Mouse (Mus musculus) heart, embryonic 11.5 days (tissue): ENCODE results near the gene Cilp2. TPM values are rescaled to one million over a fixed set of nuclear protein-coding genes. Genes with fewer than 3 reads are reported as not detected.
A peak's percentile ranks its signal among the peaks of the same experiment; 100 is the strongest.

Experiments used
- ATAC-seq: fragments of 200-750 bp; cut with Nextera tagmentation; replicated peaks from 2 replicates; pipeline ENCODE4 v1.8.0; 2017; ENCODE audit warnings: moderate library complexity; ENCODE audit not compliant: insufficient number of reproducible peaks, low FRiP score, low TSS enrichment
- H3K27ac ChIP-seq: fragments of 300-500 bp; sonication (generic); 2 replicates; pipeline ENCODE4 v1.5.1; 2014; ENCODE audit warnings: mild to moderate bottlenecking, low read depth, low read length
- H3K27me3 ChIP-seq: fragments of 300-500 bp; sonication (generic); 2 replicates; pipeline ENCODE4 v1.6.1; 2014; ENCODE audit warnings: mild to moderate bottlenecking, low read length, mixed read lengths; ENCODE audit not compliant: control insufficient read depth, insufficient read depth
- H3K36me3 ChIP-seq: fragments of 300-500 bp; sonication (generic); 2 replicates; pipeline ENCODE4 v1.6.1; 2014; ENCODE audit warnings: mild to moderate bottlenecking, low read length, moderate library complexity, mixed read lengths; ENCODE audit not compliant: control insufficient read depth, insufficient read depth
- H3K4me1 ChIP-seq: fragments of 300-500 bp; sonication (generic); 2 replicates; pipeline ENCODE4 v1.6.1; 2014; ENCODE audit warnings: low read length; ENCODE audit not compliant: control insufficient read depth, insufficient read depth
- H3K4me2 ChIP-seq: fragments of 300-500 bp; sonication (generic); 2 replicates; pipeline ENCODE4 v1.6.1; 2014; ENCODE audit warnings: mild to moderate bottlenecking, moderate library complexity
- H3K4me3 ChIP-seq: fragments of 300-500 bp; sonication (generic); 2 replicates; pipeline ENCODE4 v1.5.1; 2014; ENCODE audit warnings: low read depth, low read length
- H3K9ac ChIP-seq: fragments of 300-500 bp; sonication (generic); 2 replicates; pipeline ENCODE4 v1.6.1; 2014; ENCODE audit warnings: mild to moderate bottlenecking, low read depth, low read length, moderate library complexity
- H3K9me3 ChIP-seq: fragments of 300-500 bp; sonication (generic); replicated peaks from 2 replicates; pipeline ENCODE4 v1.6.1; 2016; ENCODE audit warnings: low read length; ENCODE audit not compliant: control insufficient read depth
- WGBS: fragments of 180-500 bp; shearing (Covaris S2); extraction: QIAGEN DNeasy Blood & Tissue Kit; methylation state at CpG from one replicate; pipeline ENCODE4 v1.1.7; 2014; ENCODE audit not compliant: insufficient replicate concordance; 5-methylcytosine and 5-hydroxymethylcytosine counted together
- polyA plus RNA-seq: library from polyadenylated mRNA; unstranded; fragments of >200 nt; fragmentation: Nextera tagmentation; extraction: Ambion mirVana; gene quantifications from 2 replicates; pipeline ENCODE4 v1.2.1, GENCODE M21; 2014

Gene Cilp2
- 0.21 and 0.49 TPM in 2 replicates for polyA plus RNA-seq

DNA sequence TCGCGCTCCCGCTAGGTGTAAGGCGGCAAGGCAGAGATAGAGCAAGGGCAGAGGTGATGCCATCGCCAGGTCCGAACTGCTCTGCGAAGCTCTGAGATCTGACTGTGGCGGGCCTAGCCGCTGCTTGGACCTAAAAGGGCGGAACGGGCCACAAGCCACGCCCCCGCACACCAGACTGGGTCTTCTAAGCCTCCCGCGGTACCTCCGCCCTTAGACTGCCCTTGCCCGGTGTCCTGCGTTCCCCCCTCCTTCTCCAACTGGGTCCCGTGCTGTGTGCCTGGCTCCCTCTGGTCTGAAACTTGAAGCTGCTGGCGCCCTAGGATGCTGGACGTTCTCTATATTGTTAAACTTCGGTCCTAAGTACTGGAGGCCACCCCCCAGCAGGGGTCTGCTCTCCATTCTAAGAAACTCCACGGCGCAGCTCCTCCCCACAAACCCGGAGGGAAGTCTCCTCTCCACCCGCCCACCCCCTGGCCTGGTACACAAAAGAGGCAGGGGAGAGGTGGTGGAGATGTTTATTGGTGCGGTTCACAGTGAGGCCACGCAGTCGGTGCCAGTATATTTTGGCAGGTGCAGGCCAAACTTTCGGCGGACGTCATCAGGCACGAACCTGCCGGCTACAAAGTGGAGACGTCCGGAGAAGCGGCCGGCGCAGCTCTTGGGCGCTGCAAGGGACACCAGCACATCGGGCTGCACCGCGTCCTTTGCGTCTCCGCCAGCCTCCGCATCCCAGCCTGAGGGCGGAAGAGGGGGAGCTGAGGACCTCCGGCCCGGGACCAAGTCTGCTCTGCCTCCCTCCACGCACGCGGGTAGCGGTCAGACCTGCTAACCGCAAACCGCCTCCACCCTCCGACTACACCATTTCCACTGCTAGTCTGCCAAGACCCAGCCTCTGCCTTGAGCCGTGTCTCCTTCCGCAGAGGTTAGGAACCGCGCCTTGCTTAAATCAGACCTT is at the start of gene Cilp2:
Gene Cilp2 (minus strand): TSS at position 399 of the 955 bp plus-strand sequence.
- Histone ChIP-seq H3K9me3 (no peaks in the 10 kb centered on the region), H3K9ac (peak within 1 kb of the TSS; percentile 54; the same call in 1 of the 2 replicates), H3K4me1 (peaks cover 24% of the 10 kb centered on the region), H3K27me3 (peaks cover 85% of the 10 kb centered on the region), H3K4me2 (peak within 1 kb of the TSS; percentile 61), H3K36me3 (no peaks in the 10 kb centered on the region), H3K27ac (no peak within 1 kb of the TSS), H3K4me3 (peak within 1 kb of the TSS; percentile 25)
- no peak for ATAC-seq
- 2% methylated on average over 57 of the region's 60 CpGs for WGBS

GRCm38 (mm10) chr8:69936050-69936794 is 48.7 kb upstream of the Cilp2 start:
- 52% methylated on average over 7 of the region's 7 CpGs for WGBS
- Histone ChIP-seq H3K27me3 (no peaks in the 10 kb centered on the region), H3K27ac (peak overlapping the region; percentile 95), H3K36me3 (0 out of 2 replicates have a peak, but pooled peaks cover 2% of the 10 kb centered on the region), H3K4me2 (peak overlapping the region; percentile 16; the same call in 1 of the 2 replicates), H3K4me3 (no peak overlapping the region), H3K9me3 (no peaks in the 10 kb centered on the region), H3K4me1 (peaks cover 63% of the 10 kb centered on the region), H3K9ac (peak overlapping the region; percentile 56)
- ATAC-seq = peak; percentile 83

DNA sequence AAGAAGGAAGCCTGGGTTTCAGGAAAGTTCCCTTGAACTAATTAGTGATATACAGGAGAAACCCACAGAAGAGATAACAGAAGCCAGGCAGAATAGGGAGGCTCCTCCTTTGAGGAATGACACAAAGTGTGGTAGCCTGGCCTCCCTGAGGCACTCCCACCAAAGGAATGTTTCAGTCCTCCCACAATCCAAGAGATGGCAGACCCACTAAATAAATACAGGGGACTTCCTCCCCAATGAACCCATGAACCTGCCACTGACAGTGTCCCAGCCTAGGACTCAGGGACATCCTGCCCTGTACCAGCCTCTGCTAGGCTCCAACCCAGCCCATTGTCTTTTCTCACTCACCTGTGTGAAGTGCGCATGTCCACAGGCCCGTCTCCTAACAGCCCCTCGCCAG is 47.9 kb upstream of the Cilp2 start:
- no peaks in the 10 kb centered on the region for H3K27me3 ChIP-seq
- no peaks in the 10 kb centered on the region for H3K9me3 ChIP-seq
- ATAC-seq = no peak
- no peak overlapping the region for H3K9ac ChIP-seq
- no peak overlapping the region for H3K4me2 ChIP-seq
- 96% methylated on average over 3 of the region's 3 CpGs for WGBS
- no peak overlapping the region for H3K4me3 ChIP-seq
- peaks cover 57% of the 10 kb centered on the region for H3K4me1 ChIP-seq
- 0 out of 2 replicates have a peak, but pooled peaks cover 2% of the 10 kb centered on the region for H3K36me3 ChIP-seq
- H3K27ac ChIP-seq = peak overlapping the region; percentile 95

DNA sequence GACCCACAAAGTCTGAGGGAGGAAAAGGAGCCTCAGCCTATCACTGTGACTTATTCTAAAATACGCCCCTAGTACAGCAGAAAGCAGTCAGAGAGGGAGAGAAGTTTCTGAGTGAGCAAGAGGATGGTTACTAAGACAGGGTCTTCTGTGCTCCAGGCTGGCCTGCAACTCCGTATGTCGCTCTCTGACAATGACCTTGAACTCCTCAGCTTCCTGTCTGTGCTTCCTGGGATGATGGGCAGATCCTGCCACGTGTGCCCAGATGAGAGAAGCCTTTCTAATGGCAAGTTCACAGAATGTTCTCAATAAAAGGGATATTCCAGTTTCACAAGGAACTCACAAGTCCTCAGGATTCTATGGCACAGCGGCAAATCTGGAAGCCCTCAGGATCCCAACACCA is 47.1 kb upstream of the Cilp2 start:
- Histone ChIP-seq H3K27ac (0 out of 2 replicates have a peak overlapping the region, but pooled peaks have one; percentile 95), H3K4me3 (no peak overlapping the region), H3K9me3 (no peaks in the 10 kb centered on the region), H3K9ac (no peak overlapping the region), H3K4me2 (no peak overlapping the region), H3K36me3 (0 out of 2 replicates have a peak, but pooled peaks cover 2% of the 10 kb centered on the region), H3K27me3 (no peaks in the 10 kb centered on the region), H3K4me1 (peaks cover 48% of the 10 kb centered on the region)
- no peak for ATAC-seq
- 71% methylated on average over 5 of the region's 5 CpGs for WGBS

GRCm38 (mm10) chr8:69933811-69934210 is 46.3 kb upstream of the Cilp2 start:
- Histone ChIP-seq H3K9me3 (no peaks in the 10 kb centered on the region), H3K4me3 (no peak overlapping the region), H3K4me2 (no peak overlapping the region), H3K36me3 (0 out of 2 replicates have a peak, but pooled peaks cover 3% of the 10 kb centered on the region), H3K4me1 (peaks cover 42% of the 10 kb centered on the region), H3K9ac (no peak overlapping the region), H3K27ac (no peak overlapping the region), H3K27me3 (no peaks in the 10 kb centered on the region)
- ATAC-seq = no peak
- 82% methylated on average over 2 of the region's 2 CpGs for WGBS

DNA sequence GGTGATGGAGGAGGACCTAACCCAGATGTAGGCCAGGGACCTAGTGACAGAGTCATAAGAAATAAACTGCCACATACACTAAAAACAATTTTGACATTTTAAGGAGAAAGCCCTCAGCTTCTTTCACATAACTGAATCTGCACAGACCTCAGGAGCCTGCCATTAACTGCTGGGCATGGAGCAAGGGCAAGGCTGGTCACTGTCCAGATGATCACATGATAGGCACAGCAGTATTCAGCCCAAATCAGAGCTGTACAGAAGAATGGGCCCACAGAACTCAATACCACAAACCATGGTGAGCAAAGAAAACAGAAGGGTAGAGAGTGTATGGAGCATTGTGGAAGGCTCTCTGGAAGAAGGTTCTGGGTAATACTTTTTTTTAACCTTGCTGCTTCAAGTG is 39.4 kb upstream of the Cilp2 start:
- ATAC-seq = no peak
- Histone ChIP-seq H3K4me3 (no peak overlapping the region), H3K36me3 (0 out of 2 replicates have a peak, but pooled peaks cover 3% of the 10 kb centered on the region), H3K9ac (no peak overlapping the region), H3K27me3 (no peaks in the 10 kb centered on the region), H3K4me1 (peaks cover 15% of the 10 kb centered on the region), H3K9me3 (no peaks in the 10 kb centered on the region), H3K4me2 (no peak overlapping the region), H3K27ac (no peak overlapping the region)

DNA sequence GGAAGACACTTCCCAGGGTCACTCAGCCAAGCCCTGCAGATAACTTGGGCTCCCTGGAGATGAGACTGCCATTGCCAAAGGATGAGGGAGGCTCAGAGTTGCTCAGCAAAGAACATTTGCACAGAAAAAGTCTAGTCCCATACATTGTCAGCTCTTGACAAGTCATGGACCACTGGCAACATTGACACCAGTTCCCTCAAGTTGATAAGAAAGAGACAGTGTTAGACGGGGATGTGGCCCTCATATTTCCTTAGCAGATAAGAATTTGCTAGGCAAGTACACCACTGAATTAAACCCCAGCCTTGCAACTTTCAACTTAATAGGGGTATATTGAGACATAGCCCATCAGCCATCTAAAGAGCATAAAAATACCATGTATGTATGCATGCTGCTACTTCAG is 36.5 kb upstream of the Cilp2 start:
- Histone ChIP-seq H3K4me1 (peaks cover 36% of the 10 kb centered on the region), H3K4me3 (no peak overlapping the region), H3K9ac (no peak overlapping the region), H3K36me3 (0 out of 2 replicates have a peak, but pooled peaks cover 3% of the 10 kb centered on the region), H3K4me2 (no peak overlapping the region), H3K27me3 (no peaks in the 10 kb centered on the region), H3K27ac (no peak overlapping the region), H3K9me3 (no peaks in the 10 kb centered on the region)
- no peak for ATAC-seq
- 28% methylated on average over 1 of the region's 1 CpGs for WGBS

DNA sequence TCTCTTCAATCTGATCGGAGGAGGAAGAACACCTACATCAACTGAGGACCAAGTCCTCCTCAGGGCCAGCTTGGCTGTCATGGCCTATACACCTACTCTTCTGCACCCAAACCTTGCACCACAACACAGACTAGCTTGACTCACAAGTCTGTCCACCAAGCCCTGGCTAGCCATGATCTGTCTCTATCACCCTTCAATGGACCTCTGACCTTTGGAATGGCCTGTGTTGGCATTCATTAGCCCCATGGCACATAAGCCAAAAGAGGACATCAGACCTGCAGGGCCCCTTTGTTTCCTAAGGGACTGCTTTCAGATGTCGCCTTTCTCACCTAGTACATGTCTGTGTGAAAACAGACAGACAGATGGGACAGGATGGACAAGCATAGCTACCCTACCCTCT is 33.7 kb upstream of the Cilp2 start:
- WGBS = 88% methylated on average over 2 of the region's 2 CpGs
- H3K4me1 ChIP-seq = peaks cover 40% of the 10 kb centered on the region
- H3K4me3 ChIP-seq = no peak overlapping the region
- no peaks in the 10 kb centered on the region for H3K27me3 ChIP-seq
- H3K27ac ChIP-seq = no peak overlapping the region; the same call in 1 of the 2 replicates
- no peak for ATAC-seq
- H3K4me2 ChIP-seq = no peak overlapping the region
- H3K9me3 ChIP-seq = no peaks in the 10 kb centered on the region
- 0 out of 2 replicates have a peak overlapping the region, but pooled peaks have one; percentile 39 for H3K9ac ChIP-seq
- peaks cover 5% of the 10 kb centered on the region for H3K36me3 ChIP-seq
